Mouse (Mus musculus) B cell, adult 2 months (primary cell): Measurements from ENCODE around the gene 1700123O20Rik.

ENCODE experiments used
- DNase-seq, 2 experiments: peaks; one replicate each; pipeline ENCODE4 v3.0.0; 2022

The 1700123O20Rik gene

GRCm38 (mm10) chr14:54727565-54727964 is 41.5 kb downstream of the 1700123O20Rik start:
- DNase-seq = no peak

GRCm38 (mm10) chr14:54728823-54729653 is 43.0 kb downstream of the 1700123O20Rik start:
- no peak for DNase-seq

DNA sequence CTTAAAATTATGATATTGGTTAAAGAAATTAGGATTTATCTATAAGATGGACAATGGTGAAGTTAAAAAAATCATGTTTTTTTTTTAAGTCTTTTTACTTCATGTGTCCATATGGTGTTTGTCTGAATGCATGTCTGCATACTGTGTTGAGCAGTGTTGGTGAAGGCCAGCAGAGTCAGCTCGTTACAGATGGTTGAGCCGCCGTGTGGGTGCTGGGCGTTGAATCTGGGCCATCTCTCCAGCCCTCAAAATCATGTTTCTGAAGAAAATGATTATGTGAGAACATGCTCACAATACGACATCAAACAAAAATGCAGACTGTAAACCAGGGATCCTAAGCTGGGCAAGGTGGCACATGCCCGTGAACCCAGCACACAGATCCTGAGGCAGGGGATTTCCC is 44.3 kb downstream of the 1700123O20Rik start:
- no peak for DNase-seq

DNA sequence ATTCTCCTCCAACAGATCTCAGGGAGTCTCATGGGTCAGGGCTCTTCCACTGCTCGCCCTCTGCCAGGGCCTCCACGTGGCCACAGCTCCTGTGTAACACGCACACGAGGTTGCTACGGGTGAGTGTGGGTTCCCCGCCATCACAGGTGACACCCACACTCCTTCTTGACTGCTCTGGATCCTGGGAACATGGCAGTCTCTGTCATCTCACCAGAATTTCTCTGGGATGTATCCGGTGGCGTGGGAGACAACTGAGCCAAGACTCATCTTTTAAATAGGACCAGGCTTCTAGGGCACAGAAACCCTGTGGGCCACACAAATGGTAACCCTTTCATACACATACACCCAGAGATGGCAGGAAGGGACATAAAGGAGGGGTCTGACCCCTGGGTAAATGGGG is 46.2 kb downstream of the 1700123O20Rik start:
- DNase-seq = no peak

- no peak for DNase-seq
These were observed 48.0 kb downstream of the 1700123O20Rik start for GRCm38 (mm10) chr14:54734004-54734403.

DNA sequence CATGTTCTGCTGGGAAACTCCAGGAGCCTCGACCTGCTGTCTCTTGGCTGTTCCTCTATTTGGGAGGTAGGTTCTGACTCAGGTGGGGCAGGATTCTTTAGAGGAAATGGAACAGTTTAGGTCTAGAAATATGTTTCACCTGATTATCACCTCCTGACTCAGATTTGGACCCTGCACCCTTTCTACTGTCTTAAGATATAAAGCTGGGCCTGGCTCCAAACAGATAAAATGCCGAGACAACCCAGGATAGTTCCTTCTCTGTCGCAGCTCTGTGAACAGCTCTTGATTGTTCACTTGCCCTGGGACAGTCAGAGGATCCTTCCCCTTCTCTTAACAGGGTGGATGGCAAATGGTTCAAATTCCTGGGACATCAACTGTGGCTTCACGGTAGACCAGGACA is 49.2 kb downstream of the 1700123O20Rik start:
- DNase-seq = no peak

GRCm38 (mm10) chr14:54736555-54737552 is 50.8 kb downstream of the 1700123O20Rik start:
- no peak for DNase-seq

DNA sequence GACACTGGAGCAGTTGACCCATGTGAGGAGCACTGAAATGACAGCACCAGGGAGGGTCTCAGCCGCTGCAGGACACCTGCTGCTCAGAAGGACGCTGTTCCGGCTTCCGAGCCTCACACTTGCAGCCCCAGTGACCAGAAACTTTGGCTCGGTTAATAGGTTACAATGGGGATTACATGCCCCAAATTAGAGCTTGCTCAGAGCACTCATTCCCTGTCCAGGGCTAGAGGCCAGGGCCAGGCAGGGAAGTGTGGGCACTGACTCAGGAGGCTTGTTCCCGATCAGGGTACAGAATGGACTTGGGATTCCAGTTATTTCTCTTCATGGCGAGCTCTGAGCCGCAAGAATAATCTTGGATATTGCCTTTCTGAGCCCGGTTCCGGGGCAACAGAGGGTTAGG is 51.6 kb downstream of the 1700123O20Rik start:
- no peak for DNase-seq
